Mouse (Mus musculus) lung, adult 2 months (tissue): Measurements from ENCODE around the gene Dennd4c.

Source experiments
- CTCF ChIP-seq: fragments of 200-500 bp; IDR thresholded peaks from 2 replicates; pipeline ENCODE4 v1.5.1; 2011; ENCODE audit warnings: mild to moderate bottlenecking, low read length, control low read depth; ENCODE audit not compliant: insufficient read depth
- POLR2A ChIP-seq: fragments of 200-500 bp; IDR thresholded peaks from 2 replicates; pipeline ENCODE4 v1.6.1; 2011; ENCODE audit warnings: low read depth, mild to moderate bottlenecking, control low read depth, low read length, borderline replicate concordance; ENCODE audit errors: extremely low read depth

DNA sequence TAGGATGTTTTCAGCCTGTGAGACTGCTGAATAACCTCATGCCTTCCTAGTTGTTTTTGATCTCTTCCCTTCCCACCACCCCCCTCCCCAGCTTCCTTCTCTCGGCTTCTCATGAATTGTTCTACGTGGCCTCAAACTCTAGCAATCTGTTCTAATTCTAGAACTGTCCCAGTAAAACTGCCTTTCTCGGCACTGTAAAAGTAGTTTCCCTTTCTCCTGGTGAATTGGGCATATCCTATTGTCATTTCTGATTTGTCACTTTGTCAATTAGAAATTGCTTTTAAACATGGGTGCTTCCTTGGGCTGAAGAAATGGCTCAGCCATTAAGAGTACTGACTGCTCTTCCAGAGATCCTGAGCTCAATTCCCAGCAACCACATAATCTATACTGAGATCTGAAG is 103.7 kb downstream of the Dennd4c start:
- TF ChIP-seq CTCF, result no peak
- TF ChIP-seq POLR2A, result no peak
